Mouse (Mus musculus): ENCODE data around the gene Tmem184c.

Gene Tmem184c

GRCm38 (mm10) chr8:77610374-77610969 is at the start of gene Tmem184c:
Gene Tmem184c, minus strand, starts transcription at chr8:77610698.
- peak; percentile 98 for DNase-seq

GRCm38 (mm10) chr8:77659534-77660080 is 49.1 kb upstream of the Tmem184c start:
- DNase-seq: no peak

- no peak for DNase-seq
Observed at GRCm38 (mm10) chr8:77658356-77658755, 47.9 kb upstream of the Tmem184c start.

GRCm38 (mm10) chr8:77650646-77651190 is 40.2 kb upstream of the Tmem184c start:
- no peak for DNase-seq

- DNase-seq: no peak
Observed at GRCm38 (mm10) chr8:77640093-77640839, 29.8 kb upstream of the Tmem184c start.

- DNase-seq: no peak
Observed at GRCm38 (mm10) chr8:77637593-77637992, 27.1 kb upstream of the Tmem184c start.

- DNase-seq: no peak
Observed at GRCm38 (mm10) chr8:77634035-77634434, 23.5 kb upstream of the Tmem184c start.

- DNase-seq: no peak
Observed at GRCm38 (mm10) chr8:77633211-77633610, 22.7 kb upstream of the Tmem184c start.

GRCm38 (mm10) chr8:77630691-77631090 is 20.2 kb upstream of the Tmem184c start:
- DNase-seq: no peak

- DNase-seq: peak; percentile 82
Observed at GRCm38 (mm10) chr8:77629858-77630537, 19.5 kb upstream of the Tmem184c start.

GRCm38 (mm10) chr8:77623677-77624209 is 13.2 kb upstream of the Tmem184c start:
- no peak for DNase-seq

- DNase-seq: peak; percentile 72
Observed at GRCm38 (mm10) chr8:77617916-77618315, 7.4 kb upstream of the Tmem184c start.

- no peak for DNase-seq
Observed at GRCm38 (mm10) chr8:77609621-77610020, 877 bp downstream of the Tmem184c start.

GRCm38 (mm10) chr8:77584174-77584573 is 26.3 kb downstream of the Tmem184c start:
- no peak for DNase-seq

GRCm38 (mm10) chr8:77577674-77578073 is 32.8 kb downstream of the Tmem184c start:
- no peak for DNase-seq

GRCm38 (mm10) chr8:77574229-77574628 is 36.3 kb downstream of the Tmem184c start:
- DNase-seq: peak; percentile 9

- DNase-seq: no peak
Observed at GRCm38 (mm10) chr8:77561441-77561840, 49.1 kb downstream of the Tmem184c start.

GRCm38 (mm10) chr8:77552491-77552890 is 58.0 kb downstream of the Tmem184c start:
- DNase-seq: no peak

- peak; percentile 71 for DNase-seq
Observed at GRCm38 (mm10) chr8:77549881-77550580, 60.5 kb downstream of the Tmem184c start.

- peak; percentile 93 for DNase-seq
Observed at GRCm38 (mm10) chr8:77549121-77549706, 61.3 kb downstream of the Tmem184c start, which contains the start of gene Prmt9. Gene Prmt9, plus strand, starts transcription at chr8:77549397.

All from retina, postnatal 1 day (tissue).